Mouse (Mus musculus) activated CD4-positive, CD25-positive, alpha-beta regulatory T cell (primary cell): ENCODE data around the gene Metap1. TPM values are rescaled to one million over a fixed set of nuclear protein-coding genes. Genes with fewer than 3 reads are reported as not detected.

Experiments used
- polyA plus RNA-seq, 2 experiments: library from polyadenylated mRNA; unstranded; fragments of 100-300 nt; shearing (Covaris generic); gene quantifications; one replicate each; pipeline ENCODE4 v1.2.1; 2017

Gene Metap1
- polyA plus RNA-seq, result 10 to 100 TPM; 37.8 to 44.6 TPM

GRCm38 (mm10) chr3:138489327-138490033 lies at the start of gene Metap1:
TSS of gene Metap1 (minus strand) at chr3:138489515.

GRCm38 (mm10) chr3:138526073-138526915 lies 37.0 kb upstream of the Metap1 start, which contains the start of gene Eif4e:
TSS of gene Eif4e (plus strand) at chr3:138526179.

DNA sequence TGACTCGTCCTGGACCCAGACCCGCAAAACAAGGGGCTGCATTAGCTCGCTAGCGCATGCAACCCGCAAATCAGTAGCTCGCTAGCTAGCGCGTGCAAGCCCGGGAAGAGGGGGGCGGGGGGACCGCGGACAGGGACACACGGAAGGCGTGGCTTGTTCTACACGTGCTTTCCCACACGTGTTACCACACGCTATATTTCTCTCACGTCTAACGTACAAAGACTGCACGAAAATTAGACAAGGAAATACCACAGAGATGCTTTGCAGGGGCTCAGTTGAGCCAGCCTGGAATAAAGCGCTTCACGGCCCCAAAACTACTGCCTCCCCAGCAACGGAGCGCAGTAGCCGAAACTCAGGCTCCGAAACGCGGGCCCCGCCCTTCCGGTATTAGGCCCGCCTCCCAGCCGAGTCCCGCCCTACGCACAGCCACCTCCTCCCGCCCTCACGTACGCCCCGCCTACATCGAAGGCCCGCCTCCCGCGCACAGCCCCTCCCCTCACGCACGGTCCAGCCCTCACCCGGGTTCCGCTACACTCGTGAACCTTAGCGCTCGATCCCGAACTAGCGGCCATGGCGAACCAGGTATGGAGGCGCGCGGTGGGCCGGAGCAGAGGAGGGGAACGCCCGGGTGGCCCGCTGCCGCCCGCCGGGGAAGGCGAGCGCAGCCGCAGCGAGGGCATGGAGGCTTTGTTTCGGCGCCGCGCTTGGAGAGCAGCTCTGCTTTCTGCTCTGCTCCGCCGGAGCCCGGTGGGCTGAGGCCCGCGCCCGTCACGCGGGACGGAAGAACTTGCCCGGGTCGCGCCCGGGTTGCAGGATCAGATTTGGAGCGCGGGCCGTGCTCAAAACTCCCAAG lies 46.5 kb downstream of the Metap1 start, which contains the start of gene Adh5:
Gene Adh5, plus strand, starts transcription at position 482 of the 853 bp plus-strand sequence.

DNA sequence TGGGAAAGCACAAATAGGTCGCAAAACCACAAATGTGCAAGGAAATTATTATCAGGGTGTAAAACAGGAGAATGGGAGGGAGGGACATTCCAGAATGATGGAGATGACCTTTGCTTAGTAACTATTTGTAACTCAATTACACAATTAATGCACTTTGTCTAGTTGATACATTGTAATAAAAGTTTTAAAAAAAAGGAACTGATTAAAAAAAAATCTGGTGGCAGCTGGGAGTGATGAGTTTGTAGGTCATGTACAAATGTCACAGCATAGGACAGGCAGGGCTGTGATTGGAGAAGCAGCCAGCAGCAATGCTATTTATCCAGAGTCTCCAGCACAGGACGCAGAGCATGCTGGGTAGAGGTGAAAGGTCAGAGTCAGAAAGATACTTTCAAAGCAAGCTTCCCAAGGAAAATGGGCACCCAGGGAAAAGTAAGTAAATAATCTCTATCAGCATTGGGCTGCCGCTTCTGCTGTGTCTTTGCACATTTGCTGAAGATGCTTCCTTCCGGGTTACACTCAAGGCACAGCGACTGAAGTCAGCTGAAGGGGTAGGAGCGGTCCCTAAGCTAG lies 74.1 kb downstream of the Metap1 start, which contains the start of gene Adh4:
Gene Adh4, plus strand, starts transcription at position 346 of the 570 bp plus-strand sequence.

Other genes with a start within 250 kb of the Metap1 start
- 1 to 10 TPM in 1 of 2 experiments, under 1 TPM in 1; 0.98 to 4.3 TPM for gene Adh1, start 228.5 kb downstream of the Metap1 start, polyA plus RNA-seq
- not detected for gene Adh6a, start 176.2 kb downstream of the Metap1 start, polyA plus RNA-seq
- gene Adh6b, start 147.7 kb downstream of the Metap1 start, polyA plus RNA-seq, result under 1 TPM in 1 of 2 experiments, not detected in 1; 0.06 TPM
- not detected for gene Adh4, start 74.0 kb downstream of the Metap1 start, polyA plus RNA-seq
- gene Adh5, start 46.4 kb downstream of the Metap1 start, polyA plus RNA-seq, result 100 to 1,000 TPM; 137 to 173 TPM
- gene Eif4e, start 36.7 kb upstream of the Metap1 start, polyA plus RNA-seq, result 100 to 1,000 TPM; 198 to 211 TPM